Mouse (Mus musculus): ENCODE results near the gene Cckar. TPM values are rescaled to one million over a fixed set of nuclear protein-coding genes. Genes with fewer than 3 reads are reported as not detected.

Gene Cckar
- polyA plus RNA-seq, 1 experiment, result not detected

- no peaks in the 10 kb centered on the region for H3K4me1 ChIP-seq (ENCODE audit: control insufficient read depth, insufficient read depth, low read length)
- TF ChIP-seq CTCF (IDR thresholded peaks at IDR 0.05; ENCODE audit: low read depth, low read length), result no peak
- no peak for TF ChIP-seq POLR2A (IDR thresholded peaks at IDR 0.05; ENCODE audit: borderline replicate concordance, low read depth, low read length)
- no peak overlapping the region for H3K27ac ChIP-seq (ENCODE audit: insufficient read depth, low read depth, low read length)
- no peak overlapping the region for H3K4me3 ChIP-seq (ENCODE audit: insufficient read depth, low read length)
These were observed 10.8 kb downstream of the Cckar start for GRCm38 (mm10) chr5:53696701-53697100.

GRCm38 (mm10) chr5:53692662-53693061 lies 14.8 kb downstream of the Cckar start:
- Histone ChIP-seq H3K4me1 (ENCODE audit: control insufficient read depth, insufficient read depth, low read length) (no peaks in the 10 kb centered on the region), H3K4me3 (ENCODE audit: insufficient read depth, low read length) (no peak overlapping the region), H3K27ac (ENCODE audit: insufficient read depth, low read depth, low read length) (no peak overlapping the region)
- TF ChIP-seq CTCF (IDR thresholded peaks at IDR 0.05; ENCODE audit: low read depth, low read length) (no peak), POLR2A (IDR thresholded peaks at IDR 0.05; ENCODE audit: borderline replicate concordance, low read depth, low read length) (no peak)

GRCm38 (mm10) chr5:53692100-53692499 lies 15.4 kb downstream of the Cckar start:
- TF ChIP-seq CTCF (IDR thresholded peaks at IDR 0.05; ENCODE audit: low read depth, low read length) (no peak), POLR2A (IDR thresholded peaks at IDR 0.05; ENCODE audit: borderline replicate concordance, low read depth, low read length) (no peak)
- Histone ChIP-seq H3K4me3 (ENCODE audit: insufficient read depth, low read length) (no peak overlapping the region), H3K27ac (ENCODE audit: insufficient read depth, low read depth, low read length) (no peak overlapping the region), H3K4me1 (ENCODE audit: control insufficient read depth, insufficient read depth, low read length) (no peaks in the 10 kb centered on the region)

- no peaks in the 10 kb centered on the region for H3K4me1 ChIP-seq (ENCODE audit: control insufficient read depth, insufficient read depth, low read length)
- no peak for TF ChIP-seq POLR2A (IDR thresholded peaks at IDR 0.05; ENCODE audit: borderline replicate concordance, low read depth, low read length)
- no peak for TF ChIP-seq CTCF (IDR thresholded peaks at IDR 0.05; ENCODE audit: low read depth, low read length)
- H3K27ac ChIP-seq (ENCODE audit: insufficient read depth, low read depth, low read length), result no peak overlapping the region
- no peak overlapping the region for H3K4me3 ChIP-seq (ENCODE audit: insufficient read depth, low read length)
These were observed 15.9 kb downstream of the Cckar start for GRCm38 (mm10) chr5:53691577-53691976.

GRCm38 (mm10) chr5:53688326-53688725 lies 19.2 kb downstream of the Cckar start:
- no peak overlapping the region for H3K27ac ChIP-seq (ENCODE audit: insufficient read depth, low read depth, low read length)
- no peaks in the 10 kb centered on the region for H3K4me1 ChIP-seq (ENCODE audit: control insufficient read depth, insufficient read depth, low read length)
- no peak overlapping the region for H3K4me3 ChIP-seq (ENCODE audit: insufficient read depth, low read length)
- TF ChIP-seq CTCF (IDR thresholded peaks at IDR 0.05; ENCODE audit: low read depth, low read length) (no peak), POLR2A (IDR thresholded peaks at IDR 0.05; ENCODE audit: borderline replicate concordance, low read depth, low read length) (no peak)

- TF ChIP-seq POLR2A (IDR thresholded peaks at IDR 0.05; ENCODE audit: borderline replicate concordance, low read depth, low read length) (no peak), CTCF (IDR thresholded peaks at IDR 0.05; ENCODE audit: low read depth, low read length) (no peak)
- Histone ChIP-seq H3K4me3 (ENCODE audit: insufficient read depth, low read length) (no peak overlapping the region), H3K4me1 (ENCODE audit: control insufficient read depth, insufficient read depth, low read length) (no peaks in the 10 kb centered on the region), H3K27ac (ENCODE audit: insufficient read depth, low read depth, low read length) (no peak overlapping the region)
These were observed 21.1 kb downstream of the Cckar start for GRCm38 (mm10) chr5:53686379-53686778.

GRCm38 (mm10) chr5:53685623-53686022 lies 21.9 kb downstream of the Cckar start:
- no peak overlapping the region for H3K4me3 ChIP-seq (ENCODE audit: insufficient read depth, low read length)
- no peak overlapping the region for H3K27ac ChIP-seq (ENCODE audit: insufficient read depth, low read depth, low read length)
- H3K4me1 ChIP-seq (ENCODE audit: control insufficient read depth, insufficient read depth, low read length), result no peaks in the 10 kb centered on the region
- TF ChIP-seq POLR2A (IDR thresholded peaks at IDR 0.05; ENCODE audit: borderline replicate concordance, low read depth, low read length) (no peak), CTCF (IDR thresholded peaks at IDR 0.05; ENCODE audit: low read depth, low read length) (no peak)

GRCm38 (mm10) chr5:53684417-53684816 lies 23.1 kb downstream of the Cckar start:
- TF ChIP-seq CTCF (IDR thresholded peaks at IDR 0.05; ENCODE audit: low read depth, low read length), result no peak
- no peak for TF ChIP-seq POLR2A (IDR thresholded peaks at IDR 0.05; ENCODE audit: borderline replicate concordance, low read depth, low read length)
- H3K27ac ChIP-seq (ENCODE audit: insufficient read depth, low read depth, low read length), result no peak overlapping the region
- H3K4me1 ChIP-seq (ENCODE audit: control insufficient read depth, insufficient read depth, low read length), result no peaks in the 10 kb centered on the region
- H3K4me3 ChIP-seq (ENCODE audit: insufficient read depth, low read length), result no peak overlapping the region

GRCm38 (mm10) chr5:53683916-53684315 lies 23.6 kb downstream of the Cckar start:
- Histone ChIP-seq H3K27ac (ENCODE audit: insufficient read depth, low read depth, low read length) (no peak overlapping the region), H3K4me1 (ENCODE audit: control insufficient read depth, insufficient read depth, low read length) (no peaks in the 10 kb centered on the region), H3K4me3 (ENCODE audit: insufficient read depth, low read length) (no peak overlapping the region)
- TF ChIP-seq CTCF (IDR thresholded peaks at IDR 0.05; ENCODE audit: low read depth, low read length) (no peak), POLR2A (IDR thresholded peaks at IDR 0.05; ENCODE audit: borderline replicate concordance, low read depth, low read length) (no peak)

GRCm38 (mm10) chr5:53679651-53680050 lies 27.9 kb downstream of the Cckar start:
- no peak overlapping the region for H3K4me3 ChIP-seq (ENCODE audit: insufficient read depth, low read length)
- H3K4me1 ChIP-seq (ENCODE audit: control insufficient read depth, insufficient read depth, low read length), result no peaks in the 10 kb centered on the region
- H3K27ac ChIP-seq (ENCODE audit: insufficient read depth, low read depth, low read length), result no peak overlapping the region
- TF ChIP-seq POLR2A (IDR thresholded peaks at IDR 0.05; ENCODE audit: borderline replicate concordance, low read depth, low read length) (no peak), CTCF (IDR thresholded peaks at IDR 0.05; ENCODE audit: low read depth, low read length) (no peak)
